Mouse (Mus musculus) CH12F3 (cell line): ENCODE measurements around the gene Pkp3.

Experiments used
- in situ Hi-C: fragments of 300-500 bp; cut with MboI; formaldehyde crosslinking; loops from 2 replicates; pipeline ENCODE4 v1.14.3; 2020; ENCODE audit warnings: low sequenced_read_pairs

Gene Pkp3

GRCm38 (mm10) chr7:141131904-141132755 is 54.1 kb downstream of the Pkp3 start:
- in situ Hi-C loops: no loop called here
